Mouse (Mus musculus) limb, embryonic 10.5 days (tissue): ENCODE results near the gene Vwa8. TPM values are rescaled to one million over a fixed set of nuclear protein-coding genes. Genes with fewer than 3 reads are reported as not detected.

Experiments used
- DNase-seq: peaks from one replicate; pipeline ENCODE4 v3.0.0-alpha.2; 2017; ENCODE audit warnings: low spot score
- H3K27ac ChIP-seq: fragments of 300-500 bp; sonication (generic); 2 replicates; pipeline ENCODE4 v1.5.1; 2016; ENCODE audit warnings: mild to moderate bottlenecking
- H3K27me3 ChIP-seq: fragments of 300-500 bp; sonication (generic); 2 replicates; pipeline ENCODE4 v1.6.1; 2016; ENCODE audit warnings: low read depth, mild to moderate bottlenecking; ENCODE audit not compliant: poor library complexity, severe bottlenecking
- H3K36me3 ChIP-seq: fragments of 300-500 bp; sonication (generic); 2 replicates; pipeline ENCODE4 v1.6.1; 2016; ENCODE audit warnings: mild to moderate bottlenecking, moderate library complexity
- H3K4me1 ChIP-seq: fragments of 300-500 bp; sonication (generic); 2 replicates; pipeline ENCODE4 v1.6.1; 2016
- H3K4me3 ChIP-seq: fragments of 300-500 bp; sonication (generic); 2 replicates; pipeline ENCODE4 v1.5.1; 2016; ENCODE audit warnings: mild to moderate bottlenecking, moderate library complexity
- H3K9me3 ChIP-seq: fragments of 300-500 bp; sonication (generic); replicated peaks from 2 replicates; pipeline ENCODE4 v1.6.1; 2016; ENCODE audit warnings: mild to moderate bottlenecking
- whole genome bisulfite sequencing: fragments of 180-500 bp; shearing (Covaris S2); methylation state at CpG from one replicate; pipeline ENCODE4 v1.1.7; 2016; 5-methylcytosine and 5-hydroxymethylcytosine counted together
- polyA plus RNA-seq: library from polyadenylated mRNA; unstranded; fragments of >200 nt; fragmentation: Nextera tagmentation; extraction: Ambion mirVana; gene quantifications from 2 replicates; pipeline ENCODE4 v1.2.1, GENCODE M21; 2016

The Vwa8 gene
- polyA plus RNA-seq, 1 experiment from 2014 or later: 8.3 TPM

DNA sequence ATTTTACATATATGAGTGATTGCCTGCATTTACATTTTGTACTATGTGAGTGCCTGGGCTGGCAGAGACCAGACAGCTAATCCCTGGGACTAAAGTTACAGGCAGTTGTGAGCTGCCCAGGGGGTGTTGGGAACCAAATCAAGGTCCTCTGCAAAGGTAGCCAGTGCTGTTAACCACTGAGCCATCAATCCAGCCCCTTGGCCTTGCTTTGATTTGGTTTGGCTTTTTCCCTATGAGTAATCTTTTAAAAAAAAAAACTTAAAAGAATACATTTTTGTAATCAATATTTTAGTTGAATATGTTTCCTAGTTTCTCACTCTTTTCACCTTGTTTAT is 393.5 kb downstream of the Vwa8 start:
- no peak for DNase-seq
- Histone ChIP-seq H3K4me1 (peaks cover 24% of the 10 kb centered on the region), H3K36me3 (no peaks in the 10 kb centered on the region), H3K27ac (no peak overlapping the region), H3K9me3 (no peaks in the 10 kb centered on the region), H3K27me3 (no peaks in the 10 kb centered on the region), H3K4me3 (no peak overlapping the region)

GRCm38 (mm10) chr14:79243038-79243883 is 394.4 kb downstream of the Vwa8 start:
- Histone ChIP-seq H3K36me3 (no peaks in the 10 kb centered on the region), H3K27ac (no peak overlapping the region), H3K27me3 (no peaks in the 10 kb centered on the region), H3K4me1 (peaks cover 24% of the 10 kb centered on the region), H3K4me3 (no peak overlapping the region), H3K9me3 (no peaks in the 10 kb centered on the region)
- no peak for DNase-seq
- WGBS: 88% methylated on average over 12 of the region's 12 CpGs

- Histone ChIP-seq H3K9me3 (no peaks in the 10 kb centered on the region), H3K36me3 (no peaks in the 10 kb centered on the region), H3K4me3 (no peak overlapping the region), H3K27ac (no peak overlapping the region), H3K27me3 (no peaks in the 10 kb centered on the region), H3K4me1 (peaks cover 24% of the 10 kb centered on the region)
- DNase-seq: no peak
- 71% methylated on average over 3 of the region's 3 CpGs for WGBS
These were observed 395.7 kb downstream of the Vwa8 start for GRCm38 (mm10) chr14:79244571-79244970.

DNA sequence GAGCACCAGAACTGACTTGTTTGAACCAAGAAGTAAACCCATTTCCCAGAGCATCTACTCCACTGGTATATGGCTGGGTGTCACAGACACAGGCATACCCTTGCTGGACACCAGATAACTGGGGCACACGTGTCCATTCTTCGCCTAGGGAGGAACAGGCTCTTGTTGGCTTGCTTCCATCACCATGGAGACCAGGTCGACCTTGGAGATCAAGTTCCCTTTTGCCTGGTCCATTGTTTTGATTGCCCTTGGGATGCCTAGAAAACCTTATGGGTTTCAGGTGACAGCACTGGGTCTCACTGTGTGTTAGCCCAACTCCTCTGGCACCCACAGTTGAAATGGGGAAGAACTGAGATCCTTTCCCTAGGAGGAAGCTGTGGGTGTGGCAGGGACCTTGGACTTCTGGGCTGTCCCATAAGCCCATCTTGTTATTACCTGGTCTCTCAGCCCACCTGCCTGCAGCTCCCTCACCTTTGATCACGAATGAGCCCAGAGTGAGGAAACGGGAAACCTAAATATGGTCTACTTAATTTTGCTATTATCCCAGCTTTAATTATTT is 403.0 kb downstream of the Vwa8 start:
- DNase-seq: no peak
- 71% methylated on average over 5 of the region's 5 CpGs for WGBS
- H3K36me3 ChIP-seq: no peaks in the 10 kb centered on the region
- peaks cover 9% of the 10 kb centered on the region for H3K4me1 ChIP-seq
- H3K9me3 ChIP-seq: no peaks in the 10 kb centered on the region
- H3K27me3 ChIP-seq: no peaks in the 10 kb centered on the region
- H3K27ac ChIP-seq: no peak overlapping the region
- no peak overlapping the region for H3K4me3 ChIP-seq

Other genes starting within 250 kb of the Vwa8 start
- gene Dgkh, start 116.3 kb upstream of the Vwa8 start, polyA plus RNA-seq: 0.79 and 0.93 TPM in 2 replicates